Mouse (Mus musculus) thymus, adult 2 months (tissue): ENCODE results near the gene Ppm1m.

Experiments
- CTCF ChIP-seq: fragments of 200-500 bp; IDR thresholded peaks from 2 replicates; pipeline ENCODE4 v1.5.1; 2012; ENCODE audit warnings: mild to moderate bottlenecking, control low read depth, low read length, moderate library complexity, borderline replicate concordance; ENCODE audit not compliant: control insufficient read depth, poor library complexity, insufficient read depth; ENCODE audit errors: extremely low read depth
- POLR2A ChIP-seq: fragments of 200-500 bp; IDR thresholded peaks from 2 replicates; pipeline ENCODE4 v1.6.1; 2012; ENCODE audit warnings: mild to moderate bottlenecking, low read length, control low read depth, moderate library complexity; ENCODE audit not compliant: control insufficient read depth, poor library complexity, insufficient read depth; ENCODE audit errors: extremely low read depth

- TF ChIP-seq CTCF (no peak), POLR2A (no peak)
Measured at GRCm38 (mm10) chr9:106195693-106196092, 3.9 kb downstream of the Ppm1m start.
